Mouse (Mus musculus): Measurements from ENCODE around the gene Gm7271. TPM values are rescaled to one million over a fixed set of nuclear protein-coding genes. Genes with fewer than 3 reads are reported as not detected.

Gm7271 gene
- 1.5 and 10.4 TPM in 2 replicates for polyA plus RNA-seq (2014; fragmentation: Nextera tagmentation; extraction: Ambion mirVana)

GRCm38 (mm10) chr5:76483811-76484210 lies at the start of gene Gm7271:
Gene Gm7271 (plus strand): TSS chr5:76484040.
- Histone ChIP-seq H3K4me1 (ENCODE audit: control insufficient read depth, insufficient read depth, low read length) (no peaks in the 10 kb centered on the region), H3K4me3 (ENCODE audit: low read depth, low read length) (no peak within 1 kb of the TSS), H3K9ac (replicated peaks; ENCODE audit: low read depth, low read length) (no peak within 1 kb of the TSS), H3K9me3 (ENCODE audit: control insufficient read depth, low read length) (no peaks in the 10 kb centered on the region), H3K4me2 (ENCODE audit: low read depth, low read length) (no peak within 1 kb of the TSS), H3K27me3 (ENCODE audit: control insufficient read depth, insufficient read depth, low read length) (no peaks in the 10 kb centered on the region), H3K36me3 (ENCODE audit: control insufficient read depth, insufficient read depth, low read length) (no peaks in the 10 kb centered on the region), H3K27ac (ENCODE audit: low read depth, low read length) (no peak within 1 kb of the TSS)
- WGBS = 45% methylated on average over 5 of the region's 5 CpGs
- ATAC-seq (ENCODE audit: low read depth) = no peak

- WGBS = 88% methylated on average over 5 of the region's 5 CpGs
- no peak overlapping the region for H3K4me3 ChIP-seq (ENCODE audit: low read depth, low read length)
- H3K4me2 ChIP-seq (ENCODE audit: low read depth, low read length) = no peak overlapping the region
- no peaks in the 10 kb centered on the region for H3K9me3 ChIP-seq (ENCODE audit: control insufficient read depth, low read length)
- no peaks in the 10 kb centered on the region for H3K36me3 ChIP-seq (ENCODE audit: control insufficient read depth, insufficient read depth, low read length)
- no peak overlapping the region for H3K27ac ChIP-seq (ENCODE audit: low read depth, low read length)
- no peaks in the 10 kb centered on the region for H3K27me3 ChIP-seq (ENCODE audit: control insufficient read depth, insufficient read depth, low read length)
- no peak overlapping the region for H3K9ac ChIP-seq (replicated peaks; ENCODE audit: low read depth, low read length)
- no peak for ATAC-seq (ENCODE audit: low read depth)
- no peaks in the 10 kb centered on the region for H3K4me1 ChIP-seq (ENCODE audit: control insufficient read depth, insufficient read depth, low read length)
Measured at GRCm38 (mm10) chr5:76437100-76437499, 46.7 kb upstream of the Gm7271 start.

GRCm38 (mm10) chr5:76437696-76438095 lies 46.1 kb upstream of the Gm7271 start:
- no peak overlapping the region for H3K27ac ChIP-seq (ENCODE audit: low read depth, low read length)
- H3K9ac ChIP-seq (replicated peaks; ENCODE audit: low read depth, low read length) = no peak overlapping the region
- no peak overlapping the region for H3K4me2 ChIP-seq (ENCODE audit: low read depth, low read length)
- WGBS = 86% methylated on average over 8 of the region's 8 CpGs
- H3K36me3 ChIP-seq (ENCODE audit: control insufficient read depth, insufficient read depth, low read length) = no peaks in the 10 kb centered on the region
- no peaks in the 10 kb centered on the region for H3K4me1 ChIP-seq (ENCODE audit: control insufficient read depth, insufficient read depth, low read length)
- H3K9me3 ChIP-seq (ENCODE audit: control insufficient read depth, low read length) = no peaks in the 10 kb centered on the region
- ATAC-seq (ENCODE audit: low read depth) = no peak
- no peaks in the 10 kb centered on the region for H3K27me3 ChIP-seq (ENCODE audit: control insufficient read depth, insufficient read depth, low read length)
- H3K4me3 ChIP-seq (ENCODE audit: low read depth, low read length) = no peak overlapping the region

- WGBS = 86% methylated on average over 4 of the region's 4 CpGs
Measured at GRCm38 (mm10) chr5:76441431-76441830, 42.4 kb upstream of the Gm7271 start.

GRCm38 (mm10) chr5:76474931-76475330 lies 8.9 kb upstream of the Gm7271 start:
- H3K27me3 ChIP-seq (ENCODE audit: control insufficient read depth, insufficient read depth, low read length) = no peaks in the 10 kb centered on the region
- no peak overlapping the region for H3K9ac ChIP-seq (replicated peaks; ENCODE audit: low read depth, low read length)
- 84% methylated on average over 2 of the region's 2 CpGs for WGBS
- no peak for ATAC-seq (ENCODE audit: low read depth)
- H3K4me2 ChIP-seq (ENCODE audit: low read depth, low read length) = no peak overlapping the region
- H3K4me3 ChIP-seq (ENCODE audit: low read depth, low read length) = no peak overlapping the region
- no peak overlapping the region for H3K27ac ChIP-seq (ENCODE audit: low read depth, low read length)
- H3K4me1 ChIP-seq (ENCODE audit: control insufficient read depth, insufficient read depth, low read length) = no peaks in the 10 kb centered on the region
- no peaks in the 10 kb centered on the region for H3K36me3 ChIP-seq (ENCODE audit: control insufficient read depth, insufficient read depth, low read length)
- H3K9me3 ChIP-seq (ENCODE audit: control insufficient read depth, low read length) = no peaks in the 10 kb centered on the region

More at GRCm38 (mm10) chr5:76441431-76441830, 42.4 kb upstream of the Gm7271 start:
- H3K4me3 ChIP-seq (ENCODE audit: low read depth, low read length) = no peak overlapping the region
- ATAC-seq (ENCODE audit: low read depth) = no peak
- H3K4me2 ChIP-seq (ENCODE audit: low read depth, low read length) = no peak overlapping the region
- H3K36me3 ChIP-seq (ENCODE audit: control insufficient read depth, insufficient read depth, low read length) = no peaks in the 10 kb centered on the region
- no peaks in the 10 kb centered on the region for H3K4me1 ChIP-seq (ENCODE audit: control insufficient read depth, insufficient read depth, low read length)
- no peak overlapping the region for H3K9ac ChIP-seq (replicated peaks; ENCODE audit: low read depth, low read length)
- no peaks in the 10 kb centered on the region for H3K27me3 ChIP-seq (ENCODE audit: control insufficient read depth, insufficient read depth, low read length)
- no peak overlapping the region for H3K27ac ChIP-seq (ENCODE audit: low read depth, low read length)
- H3K9me3 ChIP-seq (ENCODE audit: control insufficient read depth, low read length) = no peaks in the 10 kb centered on the region

GRCm38 (mm10) chr5:76476873-76477272 lies 7.0 kb upstream of the Gm7271 start:
- H3K27ac ChIP-seq (ENCODE audit: low read depth, low read length) = no peak overlapping the region
- no peak overlapping the region for H3K4me3 ChIP-seq (ENCODE audit: low read depth, low read length)
- H3K27me3 ChIP-seq (ENCODE audit: control insufficient read depth, insufficient read depth, low read length) = no peaks in the 10 kb centered on the region
- ATAC-seq (ENCODE audit: low read depth) = no peak
- no peak overlapping the region for H3K9ac ChIP-seq (replicated peaks; ENCODE audit: low read depth, low read length)
- no peak overlapping the region for H3K4me2 ChIP-seq (ENCODE audit: low read depth, low read length)
- no peaks in the 10 kb centered on the region for H3K4me1 ChIP-seq (ENCODE audit: control insufficient read depth, insufficient read depth, low read length)
- 88% methylated on average over 4 of the region's 4 CpGs for WGBS
- no peaks in the 10 kb centered on the region for H3K36me3 ChIP-seq (ENCODE audit: control insufficient read depth, insufficient read depth, low read length)
- no peaks in the 10 kb centered on the region for H3K9me3 ChIP-seq (ENCODE audit: control insufficient read depth, low read length)

- no peak overlapping the region for H3K9ac ChIP-seq (replicated peaks; ENCODE audit: low read depth, low read length)
- H3K27me3 ChIP-seq (ENCODE audit: control insufficient read depth, insufficient read depth, low read length) = no peaks in the 10 kb centered on the region
- 37% methylated on average over 9 of the region's 9 CpGs for WGBS
- no peaks in the 10 kb centered on the region for H3K4me1 ChIP-seq (ENCODE audit: control insufficient read depth, insufficient read depth, low read length)
- H3K36me3 ChIP-seq (ENCODE audit: control insufficient read depth, insufficient read depth, low read length) = no peaks in the 10 kb centered on the region
- no peak overlapping the region for H3K4me3 ChIP-seq (ENCODE audit: low read depth, low read length)
- no peak for ATAC-seq (ENCODE audit: low read depth)
- no peak overlapping the region for H3K4me2 ChIP-seq (ENCODE audit: low read depth, low read length)
- H3K27ac ChIP-seq (ENCODE audit: low read depth, low read length) = no peak overlapping the region
- no peaks in the 10 kb centered on the region for H3K9me3 ChIP-seq (ENCODE audit: control insufficient read depth, low read length)
Measured at GRCm38 (mm10) chr5:76477764-76478163, 6.1 kb upstream of the Gm7271 start.

GRCm38 (mm10) chr5:76495126-76495525 lies 11.3 kb downstream of the Gm7271 start:
- H3K27ac ChIP-seq (ENCODE audit: low read depth, low read length) = no peak overlapping the region
- ATAC-seq (ENCODE audit: low read depth) = no peak
- H3K36me3 ChIP-seq (ENCODE audit: control insufficient read depth, insufficient read depth, low read length) = no peaks in the 10 kb centered on the region
- no peak overlapping the region for H3K9ac ChIP-seq (replicated peaks; ENCODE audit: low read depth, low read length)
- 72% methylated on average over 13 of the region's 13 CpGs for WGBS
- no peak overlapping the region for H3K4me2 ChIP-seq (ENCODE audit: low read depth, low read length)
- H3K9me3 ChIP-seq (ENCODE audit: control insufficient read depth, low read length) = no peaks in the 10 kb centered on the region
- H3K27me3 ChIP-seq (ENCODE audit: control insufficient read depth, insufficient read depth, low read length) = no peaks in the 10 kb centered on the region
- H3K4me3 ChIP-seq (ENCODE audit: low read depth, low read length) = no peak overlapping the region
- H3K4me1 ChIP-seq (ENCODE audit: control insufficient read depth, insufficient read depth, low read length) = no peaks in the 10 kb centered on the region

- Histone ChIP-seq H3K9ac (replicated peaks; ENCODE audit: low read depth, low read length) (no peak overlapping the region), H3K9me3 (ENCODE audit: control insufficient read depth, low read length) (no peaks in the 10 kb centered on the region), H3K4me1 (ENCODE audit: control insufficient read depth, insufficient read depth, low read length) (no peaks in the 10 kb centered on the region), H3K36me3 (ENCODE audit: control insufficient read depth, insufficient read depth, low read length) (no peaks in the 10 kb centered on the region), H3K27ac (ENCODE audit: low read depth, low read length) (no peak overlapping the region), H3K4me2 (ENCODE audit: low read depth, low read length) (no peak overlapping the region), H3K4me3 (ENCODE audit: low read depth, low read length) (no peak overlapping the region), H3K27me3 (ENCODE audit: control insufficient read depth, insufficient read depth, low read length) (no peaks in the 10 kb centered on the region)
- 88% methylated on average over 1 of the region's 1 CpGs for WGBS
- ATAC-seq (ENCODE audit: low read depth) = no peak
Measured at GRCm38 (mm10) chr5:76522446-76522845, 38.6 kb downstream of the Gm7271 start.

GRCm38 (mm10) chr5:76524623-76525022 lies 40.8 kb downstream of the Gm7271 start:
- no peak overlapping the region for H3K4me3 ChIP-seq (ENCODE audit: low read depth, low read length)
- H3K36me3 ChIP-seq (ENCODE audit: control insufficient read depth, insufficient read depth, low read length) = no peaks in the 10 kb centered on the region
- no peaks in the 10 kb centered on the region for H3K27me3 ChIP-seq (ENCODE audit: control insufficient read depth, insufficient read depth, low read length)
- ATAC-seq (ENCODE audit: low read depth) = no peak
- WGBS = 77% methylated on average over 5 of the region's 5 CpGs
- no peak overlapping the region for H3K9ac ChIP-seq (replicated peaks; ENCODE audit: low read depth, low read length)
- H3K4me2 ChIP-seq (ENCODE audit: low read depth, low read length) = no peak overlapping the region
- H3K4me1 ChIP-seq (ENCODE audit: control insufficient read depth, insufficient read depth, low read length) = no peaks in the 10 kb centered on the region
- no peaks in the 10 kb centered on the region for H3K9me3 ChIP-seq (ENCODE audit: control insufficient read depth, low read length)
- no peak overlapping the region for H3K27ac ChIP-seq (ENCODE audit: low read depth, low read length)

Data from neural tube, embryonic 14.5 days (tissue).